Mouse (Mus musculus) MEL (cell line): ENCODE results near the gene Med24. TPM values are rescaled to one million over a fixed set of nuclear protein-coding genes. Genes with fewer than 3 reads are reported as not detected.
A peak's percentile ranks its signal among the peaks of the same experiment; 100 is the strongest.

Experiments used
- DNase-seq: peaks from one replicate; pipeline ENCODE4 v3.0.0; 2011; ENCODE audit warnings: low read depth, low spot score
- H3K27ac ChIP-seq: 2 replicates; pipeline ENCODE4 v1.5.1; 2012; ENCODE audit warnings: low read depth, mild to moderate bottlenecking, control low read depth, low read length, moderate library complexity; ENCODE audit not compliant: control insufficient read depth
- H3K27me3 ChIP-seq, 2 experiments: fragments of 150-350 bp in 1 of 2; sonication (generic) in 1 of 2; 2 replicates each; pipeline ENCODE4 v1.6.1; 2012; ENCODE audit warnings: low read length in 2 of 2, mild to moderate bottlenecking in 2 of 2, improper control_type of control experiment in 1 of 2, moderate library complexity in 1 of 2; ENCODE audit not compliant: insufficient read depth in 2 of 2, control insufficient read depth in 1 of 2
- H3K36me3 ChIP-seq, 2 experiments: 2 replicates each; pipeline ENCODE4 v1.6.1; 2012 to 2014; ENCODE audit warnings: low read length in 2 of 2, improper control_type of control experiment in 1 of 2, inconsistent platforms in 1 of 2, mild to moderate bottlenecking in 1 of 2; ENCODE audit not compliant: insufficient read depth in 2 of 2, control insufficient read depth in 1 of 2
- H3K4me1 ChIP-seq, 2 experiments: fragments of 150-350 bp in 1 of 2; sonication (generic) in 1 of 2; 2 replicates each; pipeline ENCODE4 v1.6.1; 2012; ENCODE audit warnings: low read length in 2 of 2, improper control_type of control experiment in 1 of 2, mild to moderate bottlenecking in 1 of 2; ENCODE audit not compliant: insufficient read depth in 2 of 2, control insufficient read depth in 1 of 2
- H3K4me3 ChIP-seq, 2 experiments: fragments of 150-350 bp in 1 of 2; sonication (generic) in 1 of 2; 2 replicates each; pipeline ENCODE4 v1.5.1; 2012; ENCODE audit warnings: low read depth in 2 of 2, low read length in 2 of 2, mild to moderate bottlenecking in 2 of 2, moderate library complexity in 2 of 2, control low read depth in 1 of 2, improper control_type of control experiment in 1 of 2; ENCODE audit not compliant: control insufficient read depth in 1 of 2, insufficient read depth in 1 of 2
- H3K79me2 ChIP-seq: 2 replicates; pipeline ENCODE4 v1.6.1; 2012; ENCODE audit warnings: mild to moderate bottlenecking, low read length, moderate library complexity; ENCODE audit not compliant: control insufficient read depth, poor library complexity, insufficient read depth
- H3K9ac ChIP-seq: 2 replicates; pipeline ENCODE4 v1.6.1; 2012; ENCODE audit warnings: low read depth, mild to moderate bottlenecking, control low read depth, low read length, moderate library complexity; ENCODE audit not compliant: control insufficient read depth, poor library complexity, severe bottlenecking
- H3K9me3 ChIP-seq: fragments of 150-350 bp; sonication (generic); replicated peaks from 2 replicates; pipeline ENCODE4 v1.6.1; 2012; ENCODE audit warnings: mild to moderate bottlenecking, low read length, improper control_type of control experiment, moderate library complexity; ENCODE audit not compliant: insufficient read depth
- CHD1 ChIP-seq: IDR thresholded peaks from 2 replicates; pipeline ENCODE4 v1.6.1; 2012; ENCODE audit warnings: low read depth, mild to moderate bottlenecking, inconsistent platforms, low read length, improper control_type of control experiment
- CTCF ChIP-seq, 3 experiments: IDR thresholded peaks in 2 of 3; conservative IDR thresholded peaks in 1 of 3; 2 replicates each; pipeline ENCODE4 v1.5.1; 2011 to 2012; ENCODE audit warnings: low read length in 3 of 3, low read depth in 2 of 3, mild to moderate bottlenecking in 2 of 3, improper control_type of control experiment in 1 of 3, inconsistent platforms in 1 of 3, mixed read lengths in 1 of 3, moderate library complexity in 1 of 3; ENCODE audit not compliant: control insufficient read depth in 1 of 3, insufficient read depth in 1 of 3, poor library complexity in 1 of 3, severe bottlenecking in 1 of 3
- E2F4 ChIP-seq: IDR thresholded peaks from 2 replicates; pipeline ENCODE4 v1.6.1; 2011; ENCODE audit warnings: low read depth, low read length, improper control_type of control experiment, borderline replicate concordance
- ELF1 ChIP-seq: IDR thresholded peaks from 2 replicates; pipeline ENCODE4 v1.6.1; 2014; ENCODE audit warnings: low read depth, mild to moderate bottlenecking, inconsistent platforms, low read length, improper control_type of control experiment, moderate library complexity
- EP300 ChIP-seq, 2 experiments: IDR thresholded peaks; 2 replicates each; pipeline ENCODE4 v1.6.1; 2011; ENCODE audit warnings: improper control_type of control experiment in 2 of 2, low read length in 2 of 2, low read depth in 1 of 2, mild to moderate bottlenecking in 1 of 2
- GABPA ChIP-seq: IDR thresholded peaks from 2 replicates; pipeline ENCODE4 v1.6.1; 2012; ENCODE audit warnings: low read depth, mild to moderate bottlenecking, inconsistent platforms, low read length, improper control_type of control experiment, moderate library complexity
- HCFC1 ChIP-seq: IDR thresholded peaks from 2 replicates; pipeline ENCODE4 v1.6.1; 2012; ENCODE audit warnings: low read depth, mild to moderate bottlenecking, inconsistent platforms, low read length, improper control_type of control experiment, moderate library complexity
- JUND ChIP-seq: IDR thresholded peaks from 2 replicates; pipeline ENCODE4 v1.6.1; 2011; ENCODE audit warnings: low read depth, mild to moderate bottlenecking, improper control_type of control experiment, low read length
- KAT2A ChIP-seq: conservative IDR thresholded peaks from 2 replicates; pipeline ENCODE4 v1.6.1; 2012; ENCODE audit warnings: low read depth, low read length, improper control_type of control experiment, inconsistent platforms
- MAFK ChIP-seq: IDR thresholded peaks from 2 replicates; pipeline ENCODE4 v1.6.1; 2011; ENCODE audit warnings: low read depth, mild to moderate bottlenecking, low read length, improper control_type of control experiment, borderline replicate concordance
- MAZ ChIP-seq: IDR thresholded peaks from 2 replicates; pipeline ENCODE4 v1.6.1; 2012; ENCODE audit warnings: low read depth, mild to moderate bottlenecking, inconsistent platforms, low read length, improper control_type of control experiment
- MXI1 ChIP-seq: IDR thresholded peaks from 2 replicates; pipeline ENCODE4 v1.6.1; 2011; ENCODE audit warnings: mild to moderate bottlenecking, low read depth, low read length, improper control_type of control experiment
- MYB ChIP-seq: IDR thresholded peaks from 2 replicates; pipeline ENCODE4 v1.6.1; 2011; ENCODE audit warnings: mild to moderate bottlenecking, low read depth, low read length, improper control_type of control experiment
- NRF1 ChIP-seq: IDR thresholded peaks from 2 replicates; pipeline ENCODE4 v1.6.1; 2014; ENCODE audit warnings: low read depth, mild to moderate bottlenecking, inconsistent platforms, low read length, improper control_type of control experiment, moderate library complexity; ENCODE audit not compliant: poor library complexity, insufficient read depth, severe bottlenecking
- POLR2AphosphoS2 ChIP-seq: IDR thresholded peaks from 2 replicates; pipeline ENCODE4 v1.6.1; 2011; ENCODE audit warnings: low read length, improper control_type of control experiment
- POLR2AphosphoS5 ChIP-seq: IDR thresholded peaks from 2 replicates; pipeline ENCODE4 v1.6.1; 2012; ENCODE audit warnings: low read depth, borderline replicate concordance, mild to moderate bottlenecking, inconsistent platforms, low read length, moderate library complexity, mixed read lengths
- RAD21 ChIP-seq: IDR thresholded peaks from 2 replicates; pipeline ENCODE4 v1.6.1; 2011; ENCODE audit warnings: mild to moderate bottlenecking, low read depth, low read length, improper control_type of control experiment
- TAL1 ChIP-seq: IDR thresholded peaks from 2 replicates; pipeline ENCODE4 v1.6.1; 2012; ENCODE audit warnings: mild to moderate bottlenecking, inconsistent platforms, low read length, moderate library complexity, mixed read lengths
- TBP ChIP-seq: IDR thresholded peaks from 2 replicates; pipeline ENCODE4 v1.8.0; 2011; ENCODE audit warnings: low read depth, low read length, improper control_type of control experiment
- ZMIZ1 ChIP-seq: IDR thresholded peaks from 2 replicates; pipeline ENCODE4 v1.6.1; 2012; ENCODE audit warnings: low read depth, mild to moderate bottlenecking, inconsistent platforms, low read length, improper control_type of control experiment, moderate library complexity
- ZNF384 ChIP-seq: IDR thresholded peaks from 2 replicates; pipeline ENCODE4 v1.6.1; 2012; ENCODE audit warnings: low read depth, mild to moderate bottlenecking, inconsistent platforms, low read length, improper control_type of control experiment
- polyA plus RNA-seq, 2 experiments: library from polyadenylated mRNA; stranded (reverse) in 1 of 2; unstranded in 1 of 2; fragments of >175 nt in 1 of 2; fragments of >200 nt in 1 of 2; gene quantifications; 2 replicates each; pipeline versions ENCODE4 v1.2.1 to v1.2.4; 2012; ENCODE audit warnings: low replicate concordance in 2 of 2, low read depth in 1 of 2; ENCODE audit not compliant: insufficient read length in 2 of 2, insufficient read depth in 1 of 2, missing spikeins in 1 of 2
- total RNA-seq: library from RNA; depleted of rRNA; stranded (reverse); fragments of 300-350 nt; gene quantifications from 2 replicates; pipeline ENCODE4 v1.2.3, GENCODE M21; 2012

The Med24 gene
- total and polyA plus RNA-seq, 3 experiments = 37.5 to 89.8 TPM; not detected in 1

GRCm38 (mm10) chr11:98744456-98745019 lies 15.3 kb upstream of the Med24 start:
- H3K9ac ChIP-seq = no peak overlapping the region
- H3K4me3 ChIP-seq = no peak overlapping the region
- TF ChIP-seq MAZ (no peak), GABPA (no peak), EP300 (IDR thresholded peaks at IDR 0.05; ENCODE audit: low read depth in 1 of 2, low read length in 2 of 2) (no peak)
- no peaks in the 10 kb centered on the region for H3K9me3 ChIP-seq
- no peak overlapping the region for H3K27ac ChIP-seq
- peaks cover 0 to 22% of the 10 kb centered on the region in 2 experiments; a peak in 2 of 4 replicates for H3K36me3 ChIP-seq
- no peak for DNase-seq
- H3K4me1 ChIP-seq = peaks cover 23 to 38% of the 10 kb centered on the region in 2 experiments
- H3K79me2 ChIP-seq = peaks cover 6% of the 10 kb centered on the region
- no peaks in the 10 kb centered on the region for H3K27me3 ChIP-seq

- TF ChIP-seq HCFC1 = no peak
- TF ChIP-seq TAL1 = peak; percentile 47
- TF ChIP-seq POLR2AphosphoS5 = no peak
- DNase-seq = no peak
- Histone ChIP-seq H3K4me1 (peaks cover 27 to 43% of the 10 kb centered on the region in 2 experiments), H3K9ac (no peak overlapping the region), H3K9me3 (no peaks in the 10 kb centered on the region), H3K79me2 (peaks cover 6% of the 10 kb centered on the region), H3K27me3 (no peaks in the 10 kb centered on the region), H3K4me3 (no peak overlapping the region), H3K27ac (no peak overlapping the region), H3K36me3 (peaks cover 0 to 28% of the 10 kb centered on the region in 2 experiments; a peak in 2 of 4 replicates)
Observed at GRCm38 (mm10) chr11:98743655-98744345, 14.6 kb upstream of the Med24 start.

GRCm38 (mm10) chr11:98742397-98743291 lies 13.4 kb upstream of the Med24 start:
- H3K27me3 ChIP-seq = no peaks in the 10 kb centered on the region
- H3K4me3 ChIP-seq = peak overlapping the region; percentile 80 to 90
- H3K4me1 ChIP-seq = peaks cover 17 to 40% of the 10 kb centered on the region in 2 experiments
- no peaks in the 10 kb centered on the region for H3K9me3 ChIP-seq
- peak overlapping the region; percentile 91 for H3K9ac ChIP-seq
- peak overlapping the region; percentile 33 for H3K27ac ChIP-seq
- H3K36me3 ChIP-seq = peaks cover 0 to 26% of the 10 kb centered on the region in 2 experiments; a peak in 2 of 4 replicates
- peaks cover 6% of the 10 kb centered on the region; the same call in 1 of the 2 replicates for H3K79me2 ChIP-seq
- DNase-seq = peak; percentile 65
- TF ChIP-seq HCFC1 (0 out of 2 replicates have a peak, but pooled peaks have one; percentile 27), TBP (no peak), CHD1 (0 out of 2 replicates have a peak, but pooled peaks have one; percentile 55), E2F4 (no peak), ZNF384 (no peak), POLR2AphosphoS5 (no peak), MXI1 (no peak), JUND (no peak), CTCF (IDR thresholded peaks at IDR 0.05 in 2 of 3, conservative IDR thresholded peaks at IDR 0.05 in 1 of 3; ENCODE audit: control insufficient read depth in 1 of 3, insufficient read depth in 1 of 3, low read depth in 2 of 3, low read length in 3 of 3, poor library complexity in 1 of 3, severe bottlenecking in 1 of 3) (no peak), RAD21 (no peak), POLR2AphosphoS2 (no peak), MAFK (no peak), NRF1 (peak; percentile 70), MAZ (peak; percentile 67; the same call in 1 of the 2 replicates), MYB (no peak), TAL1 (no peak), ZMIZ1 (no peak), ELF1 (no peak), KAT2A (no peak)
